ENCODE assay signal across 37 mouse cellular contexts in the genomic region with DNA sequence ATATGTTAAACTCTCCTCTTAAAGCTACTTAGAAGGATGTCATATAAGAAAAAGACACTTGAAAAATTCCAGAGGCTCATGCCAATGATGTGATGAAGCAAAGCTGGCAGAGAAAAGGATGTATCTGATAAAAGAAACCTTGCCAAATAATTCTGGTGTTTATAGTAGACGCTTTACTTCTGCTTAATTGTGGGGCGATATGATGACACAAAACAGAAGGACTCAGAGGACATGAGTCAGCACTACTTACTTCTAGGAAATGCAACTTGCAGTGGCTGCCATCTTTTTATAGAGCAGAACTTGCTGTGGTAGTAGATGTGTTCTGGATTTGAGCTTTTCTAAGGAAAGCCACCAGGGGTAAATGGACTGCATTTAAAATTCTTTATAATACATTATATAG. TPM values are rescaled to one million over a fixed set of nuclear protein-coding genes. Genes with fewer than 3 reads are reported as not detected.
DNase-seq lines count a peak whose midpoint lies in the region; ATAC-seq and TF ChIP-seq lines count a peak whose summit lies in the region.
"Had no signal": no experiment of that assay in that cellular context is flagged by ENCODE, and none has a peak within 500 bp of the region (broad histone marks: within the 10 kb centered on the region; RNA-seq: fewer than 3 reads in every experiment).

No protein-coding gene starts in this region.

- H3K4me3 ChIP-seq in lung, embryonic 14.5 days (ENCODE audit: low read depth, low read length), result no peak overlapping the region
- no peak overlapping the region for H3K4me3 ChIP-seq in macrophage (ENCODE audit: inconsistent target)
- H3K4me3 ChIP-seq in hindbrain, postnatal 0 days (ENCODE audit: low read length), result no peak overlapping the region
- H3K4me3 ChIP-seq: embryonic facial prominence, embryonic 12.5 days; forebrain, embryonic 10.5 days; forebrain, embryonic 15.5 days; gastrocnemius, adult 2 months; heart, adult 2 months; heart, embryonic 12.5 days; hindbrain, embryonic 10.5 days; intestine, embryonic 15.5 days; limb, embryonic 10.5 days; limb, embryonic 15.5 days; liver, embryonic 15.5 days; midbrain, embryonic 10.5 days; midbrain, embryonic 15.5 days; neural tube, embryonic 15.5 days had no signal

- ATAC-seq in lung, embryonic 14.5 days (ENCODE audit: insufficient read depth), result peak; percentile 86; the same call in 1 of the 2 replicates
- no peak for ATAC-seq in erythroid progenitor cell, adult 5-6 weeks (replicated peaks; ENCODE audit: low FRiP score, poor library complexity, severe bottlenecking)
- no peak for ATAC-seq in hindbrain, postnatal 0 days
- ATAC-seq: forebrain, embryonic 15.5 days; hindbrain, embryonic 16.5 days; intestine, embryonic 15.5 days; midbrain, embryonic 15.5 days had no signal

- H3K27me3 ChIP-seq in lung, embryonic 14.5 days (ENCODE audit: insufficient read depth, low read length), result no peaks in the 10 kb centered on the region
- H3K27me3 ChIP-seq in hindbrain, postnatal 0 days (ENCODE audit: insufficient read depth, low read length), result no peaks in the 10 kb centered on the region
- H3K27me3 ChIP-seq: embryonic facial prominence, embryonic 12.5 days; forebrain, embryonic 15.5 days; heart, embryonic 12.5 days; intestine, embryonic 15.5 days; limb, embryonic 15.5 days; liver, embryonic 15.5 days; midbrain, embryonic 15.5 days; neural tube, embryonic 15.5 days had no signal

- WGBS in lung, embryonic 14.5 days, result 39% methylated on average over 2 of the region's 2 CpGs
- 0% methylated on average over 2 of the region's 2 CpGs for WGBS in macrophage (ENCODE audit: missing documents)
- WGBS in hindbrain, postnatal 0 days, result 85% methylated on average over 2 of the region's 2 CpGs

- no peak overlapping the region for H3K27ac ChIP-seq in lung, embryonic 14.5 days (ENCODE audit: low read depth)
- 0 out of 2 replicates have a peak overlapping the region, but pooled peaks have one; percentile 17 for H3K27ac ChIP-seq in macrophage
- no peak overlapping the region for H3K27ac ChIP-seq in hindbrain, postnatal 0 days
- H3K27ac ChIP-seq: embryonic facial prominence, embryonic 12.5 days; forebrain, embryonic 10.5 days; forebrain, embryonic 15.5 days; gastrocnemius, adult 2 months; heart, adult 2 months; hindbrain, embryonic 10.5 days; intestine, embryonic 15.5 days; limb, embryonic 10.5 days; limb, embryonic 15.5 days; liver, embryonic 15.5 days; midbrain, embryonic 10.5 days; midbrain, embryonic 15.5 days; neural tube, embryonic 15.5 days had no signal

- no peaks in the 10 kb centered on the region for H3K79me2 ChIP-seq in macrophage (ENCODE audit: inconsistent target)

- no peaks in the 10 kb centered on the region for H3K9me3 ChIP-seq in lung, embryonic 14.5 days (ENCODE audit: low read depth, low read length)
- no peaks in the 10 kb centered on the region for H3K9me3 ChIP-seq in hindbrain, postnatal 0 days (ENCODE audit: low read length)
- H3K9me3 ChIP-seq: embryonic facial prominence, embryonic 12.5 days; forebrain, embryonic 10.5 days; forebrain, embryonic 15.5 days; heart, embryonic 12.5 days; hindbrain, embryonic 10.5 days; intestine, embryonic 15.5 days; limb, embryonic 10.5 days; limb, embryonic 15.5 days; liver, embryonic 15.5 days; midbrain, embryonic 10.5 days; midbrain, embryonic 15.5 days; neural tube, embryonic 15.5 days had no signal

- TF ChIP-seq CTCF in lung, embryonic 14.5 days (IDR thresholded peaks at IDR 0.05; ENCODE audit: low read depth), result no peak
- TF ChIP-seq CTCF in hindbrain, postnatal 0 days (IDR thresholded peaks at IDR 0.05; ENCODE audit: low read depth), result no peak

- no peaks in the 10 kb centered on the region for H3K4me1 ChIP-seq in lung, embryonic 14.5 days (ENCODE audit: insufficient read depth)
- no peaks in the 10 kb centered on the region for H3K4me1 ChIP-seq in hindbrain, postnatal 0 days (ENCODE audit: insufficient read depth, low read length)
- H3K4me1 ChIP-seq: embryonic facial prominence, embryonic 12.5 days; forebrain, embryonic 15.5 days; heart, embryonic 12.5 days; hindbrain, embryonic 10.5 days; intestine, embryonic 15.5 days; limb, embryonic 15.5 days; liver, embryonic 15.5 days; midbrain, embryonic 15.5 days; neural tube, embryonic 15.5 days had no signal

- H3K36me3 ChIP-seq in lung, embryonic 14.5 days (ENCODE audit: insufficient read depth), result no peaks in the 10 kb centered on the region
- H3K36me3 ChIP-seq in macrophage (ENCODE audit: inconsistent target), result no peaks in the 10 kb centered on the region
- no peaks in the 10 kb centered on the region for H3K36me3 ChIP-seq in hindbrain, postnatal 0 days (ENCODE audit: insufficient read depth, low read length)
- H3K36me3 ChIP-seq: embryonic facial prominence, embryonic 12.5 days; forebrain, embryonic 10.5 days; forebrain, embryonic 15.5 days; heart, embryonic 12.5 days; hindbrain, embryonic 10.5 days; intestine, embryonic 15.5 days; limb, embryonic 10.5 days; limb, embryonic 15.5 days; liver, embryonic 15.5 days; midbrain, embryonic 10.5 days; midbrain, embryonic 15.5 days; neural tube, embryonic 15.5 days had no signal

- DNase-seq in lung, embryonic 14.5 days, result peak; percentile 81
- DNase-seq in lung, postnatal 25 days (ENCODE audit: low spot score), result no peak
- peak; percentile 52 for DNase-seq in 3T3-L1 (ENCODE audit: low read depth, low spot score)
- DNase-seq in Muller cell, postnatal 12 days (ENCODE audit: inconsistent ontology term), result peak; percentile 33
- no peak for DNase-seq in frontal cortex, postnatal 36 days (ENCODE audit: low spot score in 2 of 2)
- no peak for DNase-seq in hindbrain, postnatal 0 days (ENCODE audit: low spot score)
- DNase-seq: adrenal gland, postnatal 25 days; B cell, adult 2 months; cerebellum, adult 8-10 months; cerebellum, postnatal 36 days; embryo, embryonic 11 days; gastrocnemius, adult 2 months; gastrocnemius, postnatal 36 days; heart, adult 2 months; kidney, adult 2 months; kidney, postnatal 36 days; layer of hippocampus, postnatal 36 days; lung, postnatal 36 days; retina, postnatal 1 day; right cerebral cortex, postnatal 14 days; thymus, postnatal 14 days had no signal

- H3K9ac ChIP-seq in lung, embryonic 14.5 days, result no peak overlapping the region
- H3K9ac ChIP-seq in hindbrain, postnatal 0 days (replicated peaks; ENCODE audit: low read length), result no peak overlapping the region
- H3K9ac ChIP-seq: embryonic facial prominence, embryonic 12.5 days; forebrain, embryonic 15.5 days; heart, embryonic 12.5 days; intestine, embryonic 15.5 days; limb, embryonic 15.5 days; liver, embryonic 15.5 days; midbrain, embryonic 15.5 days; neural tube, embryonic 15.5 days had no signal

- H3K4me2 ChIP-seq in lung, embryonic 14.5 days, result no peak overlapping the region
- no peak overlapping the region for H3K4me2 ChIP-seq in hindbrain, postnatal 0 days (ENCODE audit: low read depth, low read length)
- H3K4me2 ChIP-seq: embryonic facial prominence, embryonic 12.5 days; forebrain, embryonic 15.5 days; heart, embryonic 12.5 days; intestine, embryonic 15.5 days; limb, embryonic 15.5 days; liver, embryonic 15.5 days; midbrain, embryonic 15.5 days; neural tube, embryonic 15.5 days had no signal

RNA-seq across cellular contexts. Expression of a gene that starts 43.3 kb away (rescaled TPM):
- not detected in 2 replicates for polyA plus RNA-seq in lung, embryonic 14.5 days (2014; fragmentation: Nextera tagmentation; extraction: Ambion mirVana)
- not detected for total RNA-seq in macrophage (2018; cell fraction: chromatin; rRNA removed)
- total RNA-seq in macrophage (2018; cell fraction: cytosol; rRNA removed), result not detected
- not detected for total RNA-seq in macrophage (2018; cell fraction: nucleus; rRNA removed)
- polyA plus RNA-seq in macrophage (2018), result not detected in 3 replicates
- not detected in 2 replicates for total RNA-seq in erythroid progenitor cell, adult 5-6 weeks (2015; ENCODE audit: low replicate concordance)
- total RNA-seq in erythroid progenitor cell, adult 5-6 weeks (2017; ENCODE audit: low replicate concordance), result not detected in 2 replicates
- 4.1 and 6.0 TPM in 2 replicates for total RNA-seq in hindbrain, postnatal 0 days (2014; rRNA removed)
- polyA plus RNA-seq in hindbrain, postnatal 0 days (2015; fragmentation: Nextera tagmentation; extraction: Ambion mirVana), result 1.5 and 1.7 TPM in 2 replicates
- polyA plus RNA-seq: heart, embryonic 12.5 days; limb, embryonic 10.5 days; liver, embryonic 15.5 days; stomach, embryonic 14.5 days had no signal

Comparison
In these comparisons a context has a peak if more than half of its experiments do, and no peak if none do; other contexts are left out.
1. DNase-seq: peak in lung, embryonic 14.5 days (single experiment), 3T3-L1 (single experiment) and Muller cell, postnatal 12 days (single experiment); none in lung, postnatal 25 days (single experiment), frontal cortex, postnatal 36 days (0 of 2) and hindbrain, postnatal 0 days (single experiment).